Mouse (Mus musculus) forebrain, embryonic 12.5 days (tissue): ENCODE data around the gene Pkdrej. TPM values are rescaled to one million over a fixed set of nuclear protein-coding genes. Genes with fewer than 3 reads are reported as not detected.
"Not testable (repeated sequence)": the region's sequence is repeated elsewhere in the genome, so short reads cannot be mapped to it uniquely, and the experiment has no call there.

Experiments
- ATAC-seq: fragments of 200-750 bp; cut with Nextera tagmentation; 2 replicates; pipeline ENCODE4 v1.8.0; 2017; ENCODE audit warnings: moderate TSS enrichment; ENCODE audit not compliant: low FRiP score
- H3K27ac ChIP-seq: fragments of 300-500 bp; sonication (generic); 2 replicates; pipeline ENCODE4 v1.5.1; 2016; ENCODE audit warnings: mild to moderate bottlenecking
- H3K27me3 ChIP-seq: fragments of 300-500 bp; sonication (generic); 2 replicates; pipeline ENCODE4 v1.6.1; 2016; ENCODE audit warnings: mild to moderate bottlenecking
- H3K36me3 ChIP-seq: fragments of 300-500 bp; sonication (generic); replicated peaks from 2 replicates; pipeline ENCODE4 v1.6.1; 2016; ENCODE audit warnings: mild to moderate bottlenecking
- H3K4me1 ChIP-seq: fragments of 300-500 bp; sonication (generic); 2 replicates; pipeline ENCODE4 v1.6.1; 2016
- H3K4me2 ChIP-seq: fragments of 300-500 bp; sonication (generic); 2 replicates; pipeline ENCODE4 v1.6.1; 2016; ENCODE audit warnings: mild to moderate bottlenecking, moderate library complexity
- H3K4me3 ChIP-seq: fragments of 300-500 bp; sonication (generic); replicated peaks from 2 replicates; pipeline ENCODE4 v1.5.1; 2016; ENCODE audit warnings: mild to moderate bottlenecking
- H3K9ac ChIP-seq: fragments of 300-500 bp; sonication (generic); 2 replicates; pipeline ENCODE4 v1.6.1; 2016; ENCODE audit warnings: mild to moderate bottlenecking
- H3K9me3 ChIP-seq: fragments of 300-500 bp; sonication (generic); 2 replicates; pipeline ENCODE4 v1.6.1; 2016
- WGBS: fragments of 180-500 bp; shearing (Covaris S2); methylation state at CpG from one replicate; pipeline ENCODE4 v1.1.7; 2016; 5-methylcytosine and 5-hydroxymethylcytosine counted together
- polyA plus RNA-seq: library from polyadenylated mRNA; unstranded; fragments of >200 nt; fragmentation: Nextera tagmentation; extraction: Ambion mirVana; gene quantifications from 2 replicates; pipeline ENCODE4 v1.2.1, GENCODE M21; 2016

Gene Pkdrej
- polyA plus RNA-seq, 1 experiment from 2014 or later: 0.10 TPM

DNA sequence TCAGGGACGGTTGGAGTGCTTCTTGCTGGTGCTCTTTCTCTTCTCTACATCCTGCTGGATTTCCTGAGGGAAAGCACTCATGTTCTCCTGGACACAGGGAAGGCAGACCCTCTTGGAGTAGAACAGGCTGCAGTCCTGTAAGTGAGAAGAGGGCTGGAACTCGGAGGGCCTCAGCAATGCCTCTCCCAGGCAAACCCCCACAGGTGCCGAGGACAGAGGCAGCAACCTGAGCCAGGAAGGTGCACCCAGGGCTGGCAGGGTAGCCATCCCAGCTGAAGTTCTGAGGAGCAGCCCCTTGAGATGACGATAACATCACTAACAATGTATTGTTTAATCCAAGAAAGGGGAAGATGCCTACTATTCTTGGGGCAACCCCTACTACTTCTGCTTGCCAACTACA is 14.1 kb downstream of the Pkdrej start:
- H3K9me3 ChIP-seq: no peaks in the 10 kb centered on the region
- peaks cover 15% of the 10 kb centered on the region for H3K4me1 ChIP-seq
- H3K9ac ChIP-seq: no peak overlapping the region
- no peak overlapping the region for H3K4me2 ChIP-seq
- H3K27ac ChIP-seq: no peak overlapping the region
- 88% methylated on average over 4 of the region's 4 CpGs for WGBS
- no peak for ATAC-seq
- H3K27me3 ChIP-seq: no peaks in the 10 kb centered on the region
- no peaks in the 10 kb centered on the region for H3K36me3 ChIP-seq
- no peak overlapping the region for H3K4me3 ChIP-seq

DNA sequence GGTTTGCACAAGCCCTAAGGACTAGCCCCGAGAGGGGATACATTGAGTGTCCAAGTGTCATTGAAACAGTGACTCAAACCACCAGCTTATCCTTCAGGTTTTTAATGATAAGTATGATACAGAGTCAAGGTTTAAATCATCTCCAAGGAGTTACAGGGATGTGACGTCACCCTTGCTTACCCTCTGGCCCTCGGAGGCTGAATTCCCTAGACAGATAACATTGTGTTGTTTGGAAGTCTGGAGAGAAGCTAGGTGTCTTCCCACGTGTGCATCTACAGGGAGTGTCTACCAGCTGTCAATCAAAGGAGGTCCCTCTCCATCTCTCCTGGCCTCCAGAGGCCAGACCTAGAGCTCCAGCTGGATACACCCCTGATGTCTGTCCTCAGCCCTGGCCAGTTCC is 14.6 kb downstream of the Pkdrej start:
- no peaks in the 10 kb centered on the region for H3K27me3 ChIP-seq
- H3K9ac ChIP-seq: no peak overlapping the region
- WGBS: 86% methylated on average over 4 of the region's 4 CpGs
- no peak overlapping the region for H3K27ac ChIP-seq
- ATAC-seq: no peak
- H3K36me3 ChIP-seq: no peaks in the 10 kb centered on the region
- H3K4me3 ChIP-seq: no peak overlapping the region
- H3K9me3 ChIP-seq: no peaks in the 10 kb centered on the region
- H3K4me1 ChIP-seq: peaks cover 10% of the 10 kb centered on the region
- H3K4me2 ChIP-seq: no peak overlapping the region

DNA sequence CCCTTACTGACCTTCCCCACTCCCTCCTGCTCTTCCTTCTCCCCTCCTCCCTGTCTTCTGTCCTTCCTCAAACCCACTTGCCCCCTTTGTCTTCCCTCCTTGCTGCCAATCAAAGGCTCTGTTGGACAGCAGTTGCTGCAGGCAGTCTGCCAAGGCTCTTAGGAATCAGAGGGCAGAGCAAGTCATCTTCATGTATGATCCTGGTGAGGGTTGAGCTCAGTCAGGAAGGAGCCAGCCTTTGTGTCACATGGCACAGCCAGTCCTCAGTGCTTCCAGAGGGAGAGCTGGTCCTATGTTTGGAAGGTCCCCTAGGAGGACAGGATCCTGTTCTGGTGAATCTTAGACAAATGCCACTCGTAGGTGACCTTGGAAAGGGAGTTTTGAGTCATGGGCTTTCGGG is 18.6 kb downstream of the Pkdrej start:
- 87% methylated on average over 2 of the region's 2 CpGs for WGBS
- H3K4me3 ChIP-seq: no peak overlapping the region

DNA sequence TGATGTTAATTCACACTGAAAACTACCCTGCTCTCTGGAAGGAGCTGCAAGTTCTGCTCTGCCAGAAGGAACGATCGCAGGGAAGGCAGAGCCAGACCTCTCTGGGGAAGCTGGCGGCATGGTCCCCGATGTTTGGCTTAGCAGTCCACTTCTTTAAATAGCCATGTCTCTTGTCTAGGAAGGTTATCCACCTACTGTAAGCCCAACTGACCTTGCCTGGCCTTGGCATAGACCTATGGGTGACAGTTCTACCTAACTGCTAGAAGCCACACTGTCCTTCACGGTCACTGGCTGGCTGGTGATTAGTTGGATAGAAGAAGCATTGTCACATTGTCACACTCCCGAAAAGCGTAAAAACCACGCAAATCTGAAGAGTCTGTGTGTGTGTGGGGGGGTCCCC is 22.9 kb downstream of the Pkdrej start:
- Histone ChIP-seq H3K27ac (no peak overlapping the region), H3K4me2 (no peak overlapping the region), H3K9me3 (no peaks in the 10 kb centered on the region), H3K9ac (no peak overlapping the region), H3K36me3 (no peaks in the 10 kb centered on the region), H3K4me3 (no peak overlapping the region), H3K4me1 (no peaks in the 10 kb centered on the region), H3K27me3 (no peaks in the 10 kb centered on the region)
- WGBS: 97% methylated on average over 8 of the region's 8 CpGs
- ATAC-seq: no peak

More for the DNA sequence above, 18.6 kb downstream of the Pkdrej start:
- H3K9ac ChIP-seq: no peak overlapping the region
- H3K4me2 ChIP-seq: no peak overlapping the region
- no peaks in the 10 kb centered on the region for H3K9me3 ChIP-seq
- no peaks in the 10 kb centered on the region for H3K27me3 ChIP-seq
- no peaks in the 10 kb centered on the region for H3K36me3 ChIP-seq
- no peak overlapping the region for H3K27ac ChIP-seq
- ATAC-seq: no peak
- H3K4me1 ChIP-seq: no peaks in the 10 kb centered on the region

DNA sequence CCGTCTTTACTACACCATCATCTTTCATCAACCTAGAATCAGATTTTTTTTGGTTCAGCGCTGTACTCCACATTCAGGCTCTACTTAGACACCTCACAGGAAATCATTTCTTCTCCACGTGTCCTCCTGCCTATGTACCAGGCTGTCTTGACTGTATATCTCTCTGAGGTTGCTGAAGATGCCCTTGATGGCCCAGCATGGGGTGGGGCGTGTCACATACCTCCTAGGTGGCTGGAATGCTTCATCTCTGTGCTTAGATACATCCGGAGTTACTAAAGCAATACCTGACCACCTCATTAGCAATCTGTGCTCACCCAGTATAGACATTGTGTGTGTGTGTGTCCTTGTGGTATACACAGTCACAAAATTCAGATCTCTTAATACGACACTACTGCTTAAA is 26.0 kb downstream of the Pkdrej start:
- H3K36me3 ChIP-seq: no peaks in the 10 kb centered on the region
- no peak for ATAC-seq
- H3K9me3 ChIP-seq: no peaks in the 10 kb centered on the region
- H3K27me3 ChIP-seq: no peaks in the 10 kb centered on the region
- no peak overlapping the region for H3K9ac ChIP-seq
- no peak overlapping the region for H3K27ac ChIP-seq
- no peak overlapping the region for H3K4me3 ChIP-seq
- H3K4me2 ChIP-seq: no peak overlapping the region
- 81% methylated on average over 6 of the region's 6 CpGs for WGBS
- H3K4me1 ChIP-seq: no peaks in the 10 kb centered on the region

DNA sequence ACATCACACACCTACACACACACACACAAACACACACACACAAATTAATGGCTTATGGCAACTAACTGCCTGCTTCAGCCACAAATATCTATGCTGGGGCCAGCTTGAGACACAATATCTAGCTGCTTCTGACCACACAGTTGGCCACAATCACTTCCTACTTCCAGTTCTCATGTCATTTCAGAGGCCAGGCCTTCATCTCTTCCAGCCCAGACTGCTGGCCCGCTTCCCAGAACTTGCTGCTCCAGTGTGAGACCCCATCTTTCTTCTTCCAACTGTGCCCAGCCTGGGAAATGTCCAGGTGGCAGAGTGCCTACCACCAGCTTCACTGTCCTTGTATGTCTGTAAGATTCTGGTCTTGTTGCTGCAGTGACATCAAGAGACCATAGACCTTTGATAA is 28.7 kb downstream of the Pkdrej start:
- 72% methylated on average over 1 of the region's 1 CpGs for WGBS
- no peaks in the 10 kb centered on the region for H3K4me1 ChIP-seq
- no peak for ATAC-seq
- H3K4me3 ChIP-seq: no peak overlapping the region
- H3K27me3 ChIP-seq: no peaks in the 10 kb centered on the region; the same call in 1 of the 2 replicates
- H3K9ac ChIP-seq: no peak overlapping the region
- no peaks in the 10 kb centered on the region for H3K9me3 ChIP-seq
- no peak overlapping the region for H3K27ac ChIP-seq
- H3K4me2 ChIP-seq: no peak overlapping the region
- H3K36me3 ChIP-seq: no peaks in the 10 kb centered on the region

DNA sequence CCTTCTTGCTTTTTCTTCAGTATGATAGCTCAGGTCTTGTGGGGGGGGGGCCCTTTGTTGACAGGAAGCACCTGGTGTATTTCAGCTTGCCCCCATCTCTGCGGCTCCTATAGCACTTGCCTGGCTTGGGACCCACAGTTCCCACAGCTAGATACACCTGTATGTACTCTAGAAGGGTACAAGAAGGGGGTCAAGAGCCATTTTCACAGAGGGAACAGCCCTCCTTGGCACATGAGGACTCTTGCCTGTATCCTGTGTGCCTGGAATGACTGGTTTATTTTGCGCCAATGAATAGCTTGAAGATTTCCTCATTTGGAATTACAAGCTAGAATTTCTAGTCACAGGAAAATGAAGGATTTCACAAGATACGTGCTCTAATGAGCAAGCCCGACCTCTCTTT is 30.1 kb downstream of the Pkdrej start:
- no peak overlapping the region for H3K27ac ChIP-seq
- no peak for ATAC-seq
- H3K4me3 ChIP-seq: no peak overlapping the region
- no peaks in the 10 kb centered on the region for H3K4me1 ChIP-seq
- H3K36me3 ChIP-seq: no peaks in the 10 kb centered on the region
- no peaks in the 10 kb centered on the region for H3K9me3 ChIP-seq
- no peak overlapping the region for H3K9ac ChIP-seq
- 90% methylated on average over 4 of the region's 4 CpGs for WGBS
- no peak overlapping the region for H3K4me2 ChIP-seq
- H3K27me3 ChIP-seq: no peaks in the 10 kb centered on the region; the same call in 1 of the 2 replicates

DNA sequence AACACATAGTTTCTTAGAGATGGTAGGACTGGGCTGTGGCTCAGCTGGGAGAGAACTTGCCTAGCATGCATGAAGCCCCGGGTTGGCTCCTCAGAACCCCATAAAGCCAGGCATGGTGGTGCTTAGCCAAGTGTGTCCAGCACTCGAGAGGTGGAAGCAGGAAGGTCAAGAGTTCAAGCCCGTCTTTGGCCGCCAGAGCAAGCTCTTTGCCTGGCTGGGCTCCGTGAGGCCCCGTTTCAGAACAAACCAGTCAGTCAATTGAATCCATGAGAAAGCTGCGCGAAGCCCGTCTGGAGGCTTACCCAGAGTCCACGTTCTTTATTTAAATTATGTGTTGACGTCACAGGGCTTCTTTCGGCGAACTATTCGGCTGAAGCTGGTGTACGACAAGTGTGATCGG is 32.9 kb downstream of the Pkdrej start:
- Histone ChIP-seq H3K4me2 (no peak overlapping the region), H3K36me3 (no peaks in the 10 kb centered on the region), H3K27ac (no peak overlapping the region), H3K9ac (no peak overlapping the region), H3K9me3 (no peaks in the 10 kb centered on the region), H3K4me3 (no peak overlapping the region), H3K27me3 (peaks cover 9% of the 10 kb centered on the region), H3K4me1 (no peaks in the 10 kb centered on the region)
- ATAC-seq: no peak
- 84% methylated on average over 16 of the region's 16 CpGs for WGBS

DNA sequence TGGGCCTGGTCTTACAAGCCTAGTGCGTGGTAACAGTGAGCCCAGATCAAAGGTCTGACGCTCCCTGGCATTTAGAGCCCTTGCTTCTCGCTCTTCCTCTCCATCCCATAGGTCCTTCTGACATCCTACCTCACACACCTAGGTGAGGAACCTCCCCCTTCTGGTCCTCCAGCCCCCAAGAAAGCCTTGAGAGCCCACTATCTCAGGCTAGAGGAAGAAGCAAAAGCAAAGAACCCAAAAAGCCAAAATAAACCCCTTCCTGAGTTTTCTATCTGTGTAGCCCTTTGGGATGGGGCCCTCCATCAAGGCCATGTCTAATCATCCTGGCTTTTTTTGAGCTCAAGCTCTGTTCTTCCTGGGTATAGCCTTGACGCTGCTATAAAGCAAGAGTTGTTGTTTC is 33.5 kb downstream of the Pkdrej start:
- no peak for ATAC-seq

DNA sequence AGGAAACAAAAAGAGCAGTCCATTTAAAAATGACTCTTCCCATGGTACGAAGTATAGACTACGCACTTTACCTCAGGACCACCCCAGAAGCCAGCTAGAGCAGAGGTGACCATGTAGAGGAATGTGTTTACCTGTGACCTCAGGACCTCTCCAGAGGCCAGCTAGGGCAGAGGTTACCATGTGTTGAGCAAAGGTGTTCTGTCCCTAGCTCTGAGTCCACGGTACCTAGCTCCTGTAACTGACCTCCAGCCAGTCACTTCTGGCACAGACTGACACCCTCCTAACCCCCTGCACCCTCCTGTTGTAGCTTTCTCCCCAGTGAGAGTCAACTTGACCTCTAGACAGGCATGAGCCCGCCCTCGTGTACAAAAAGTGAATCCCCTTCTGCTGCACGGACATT is 34.1 kb downstream of the Pkdrej start:
- no peak for ATAC-seq
- 98% methylated on average over 6 of the region's 6 CpGs for WGBS
- no peak overlapping the region for H3K9ac ChIP-seq
- peaks cover 11% of the 10 kb centered on the region for H3K27me3 ChIP-seq
- no peak overlapping the region for H3K27ac ChIP-seq
- no peaks in the 10 kb centered on the region for H3K36me3 ChIP-seq
- H3K4me3 ChIP-seq: no peak overlapping the region
- no peak overlapping the region for H3K4me2 ChIP-seq
- H3K4me1 ChIP-seq: no peaks in the 10 kb centered on the region
- no peaks in the 10 kb centered on the region for H3K9me3 ChIP-seq

More for the DNA sequence above, 33.5 kb downstream of the Pkdrej start:
- no peak overlapping the region for H3K27ac ChIP-seq
- no peak overlapping the region for H3K9ac ChIP-seq
- 90% methylated on average over 4 of the region's 4 CpGs for WGBS
- no peaks in the 10 kb centered on the region for H3K4me1 ChIP-seq
- no peak overlapping the region for H3K4me3 ChIP-seq
- H3K4me2 ChIP-seq: no peak overlapping the region
- peaks cover 9% of the 10 kb centered on the region for H3K27me3 ChIP-seq
- H3K9me3 ChIP-seq: no peaks in the 10 kb centered on the region
- no peaks in the 10 kb centered on the region for H3K36me3 ChIP-seq

DNA sequence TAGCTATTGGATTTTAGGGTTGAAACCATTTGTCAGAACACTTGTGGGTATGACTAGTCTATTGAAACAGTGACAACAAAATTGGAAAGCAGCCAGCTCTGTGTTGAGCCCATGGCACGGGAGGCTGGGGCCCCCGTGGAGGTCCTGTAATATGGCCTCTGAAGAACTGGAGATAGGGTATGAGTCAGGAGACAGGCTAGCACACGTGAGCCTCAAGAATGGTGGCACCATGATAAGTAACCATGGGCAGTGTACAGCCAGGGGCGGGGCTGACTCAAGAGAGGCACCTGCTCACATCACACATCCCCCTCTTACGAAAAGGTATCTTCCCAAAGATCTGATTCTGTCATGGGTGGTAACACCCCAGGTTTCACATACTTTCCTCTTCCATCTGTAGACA is 34.8 kb downstream of the Pkdrej start:
- WGBS: 78% methylated on average over 5 of the region's 5 CpGs
- Histone ChIP-seq H3K27me3 (peaks cover 12% of the 10 kb centered on the region), H3K36me3 (no peaks in the 10 kb centered on the region), H3K9me3 (no peaks in the 10 kb centered on the region), H3K4me3 (no peak overlapping the region), H3K9ac (no peak overlapping the region), H3K4me2 (no peak overlapping the region), H3K4me1 (no peaks in the 10 kb centered on the region), H3K27ac (no peak overlapping the region)
- no peak for ATAC-seq

DNA sequence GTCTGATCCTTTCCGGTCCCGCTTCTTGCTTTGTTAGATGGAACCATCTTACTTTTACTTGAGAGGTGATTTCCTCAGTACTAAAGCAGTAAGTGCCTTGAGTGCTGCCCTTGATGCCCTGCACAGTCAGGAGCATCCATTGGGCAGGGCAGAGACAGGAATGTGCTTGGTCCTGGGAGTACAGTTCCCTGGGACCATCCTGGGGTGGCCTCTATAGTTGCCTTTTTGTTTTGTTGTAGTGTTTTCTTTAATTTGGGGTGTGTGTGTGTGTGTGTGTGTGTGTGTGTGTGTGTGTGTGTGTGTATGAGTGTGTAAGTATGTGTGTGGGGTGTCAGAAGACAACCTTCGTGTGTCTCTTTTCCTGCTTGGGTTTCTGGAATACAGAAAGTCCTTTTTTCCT is 37.2 kb downstream of the Pkdrej start:
- Histone ChIP-seq H3K27me3 (peaks cover 12% of the 10 kb centered on the region), H3K4me3 (no peak overlapping the region), H3K36me3 (no peaks in the 10 kb centered on the region), H3K9me3 (no peaks in the 10 kb centered on the region), H3K4me1 (no peaks in the 10 kb centered on the region), H3K27ac (no peak overlapping the region), H3K9ac (no peak overlapping the region), H3K4me2 (no peak overlapping the region)
- WGBS: 97% methylated on average over 3 of the region's 3 CpGs
- ATAC-seq: no peak

DNA sequence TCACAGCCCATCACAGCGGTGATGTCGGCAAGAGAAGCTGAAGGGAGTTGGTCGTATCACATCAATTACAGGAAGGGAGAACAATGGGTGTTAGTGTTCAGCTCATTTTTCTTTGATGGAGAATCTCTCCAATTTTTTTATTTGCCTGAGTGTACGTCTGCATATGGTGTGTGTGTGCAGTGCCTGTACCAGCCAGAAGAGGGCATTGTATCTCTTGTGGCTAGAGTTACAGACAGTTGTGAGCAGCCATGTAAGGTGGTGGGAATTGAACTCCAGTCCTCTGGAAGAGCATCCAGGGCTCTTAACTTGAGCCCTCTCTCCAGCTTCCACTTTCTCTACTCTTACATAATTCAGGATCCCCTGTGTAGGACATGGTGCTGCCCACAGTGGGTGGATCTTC is 38.4 kb downstream of the Pkdrej start:
- H3K4me1 ChIP-seq: no peaks in the 10 kb centered on the region
- no peaks in the 10 kb centered on the region for H3K9me3 ChIP-seq
- H3K9ac ChIP-seq: no peak overlapping the region
- no peak overlapping the region for H3K4me2 ChIP-seq
- H3K36me3 ChIP-seq: no peaks in the 10 kb centered on the region
- no peak overlapping the region for H3K27ac ChIP-seq
- H3K27me3 ChIP-seq: peaks cover 12% of the 10 kb centered on the region
- 93% methylated on average over 4 of the region's 4 CpGs for WGBS
- ATAC-seq: no peak
- H3K4me3 ChIP-seq: no peak overlapping the region

DNA sequence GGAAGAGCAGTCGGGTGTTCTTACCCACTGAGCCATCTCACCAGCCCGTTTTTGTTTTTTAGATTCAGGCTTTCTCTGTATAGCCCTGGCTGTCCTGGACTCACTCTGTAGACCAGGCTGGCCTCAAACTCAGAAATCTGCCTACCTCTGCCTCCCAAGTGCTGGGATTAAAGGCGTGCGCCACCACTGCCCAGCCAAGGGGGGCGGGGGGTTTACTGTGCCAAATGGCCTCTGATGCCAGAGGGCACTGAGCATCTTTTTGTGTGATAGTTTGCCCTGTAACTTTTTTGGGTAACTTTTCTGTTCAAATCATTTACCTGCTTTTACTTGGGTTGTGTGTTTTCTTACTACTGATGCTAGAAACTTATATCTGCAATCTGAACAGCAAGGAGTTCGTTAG is 42.6 kb downstream of the Pkdrej start:
- H3K9me3 ChIP-seq, H3K9ac ChIP-seq, H3K27ac ChIP-seq, H3K36me3 ChIP-seq, ATAC-seq, H3K4me3 ChIP-seq, H3K4me2 ChIP-seq, H3K27me3 ChIP-seq, H3K4me1 ChIP-seq: not testable (repeated sequence)
- 91% methylated on average over 6 of the region's 6 CpGs for WGBS
